Mouse (Mus musculus) right cerebral cortex, adult 18-20 months (tissue): ENCODE data around the gene Cisd2.
A peak's percentile ranks its signal among the peaks of the same experiment; 100 is the strongest.

Experiments
- DNase-seq: peaks from one replicate; pipeline ENCODE4 v3.0.0; 2022; ENCODE audit warnings: mixed read lengths

Gene Cisd2

DNA sequence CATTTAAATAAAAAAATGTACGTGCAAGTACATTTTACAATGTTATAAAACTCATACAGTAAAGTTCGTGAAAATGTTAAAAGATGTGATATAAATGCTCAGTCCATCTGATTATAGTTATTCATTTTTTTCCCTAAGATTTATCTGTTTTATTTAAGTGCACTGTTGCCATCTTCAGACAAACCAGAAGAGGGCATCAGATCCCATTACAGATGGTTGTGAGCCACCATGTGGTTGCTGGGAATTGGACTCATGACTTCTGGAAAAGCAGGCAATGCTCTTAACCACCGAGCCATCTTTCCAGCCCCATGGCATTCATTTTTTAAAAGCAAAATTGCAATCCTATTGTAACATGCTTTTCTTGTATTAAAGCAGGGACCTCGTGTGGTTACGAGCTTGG lies 14.5 kb downstream of the Cisd2 start:
- DNase-seq, result no peak

DNA sequence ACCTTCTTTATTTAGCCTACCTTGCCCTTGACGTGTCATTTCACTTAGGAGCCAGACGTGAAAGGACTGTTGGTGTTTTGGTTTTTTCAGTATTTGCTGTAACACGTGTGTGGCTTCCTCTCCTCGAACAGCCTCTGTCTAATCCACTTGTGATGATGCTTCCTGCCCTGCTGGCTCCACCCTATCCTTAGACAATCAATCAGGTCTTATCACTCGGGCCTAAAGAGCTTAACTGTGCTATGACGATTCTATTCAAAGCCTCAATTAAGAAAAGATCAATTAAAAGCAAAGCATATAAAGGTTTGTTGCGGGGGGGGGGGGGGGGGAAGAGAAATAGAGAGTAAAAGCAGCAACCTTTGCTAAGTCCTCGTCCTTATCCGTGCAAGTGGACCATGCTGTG lies 16.4 kb downstream of the Cisd2 start:
- DNase-seq, result no peak

DNA sequence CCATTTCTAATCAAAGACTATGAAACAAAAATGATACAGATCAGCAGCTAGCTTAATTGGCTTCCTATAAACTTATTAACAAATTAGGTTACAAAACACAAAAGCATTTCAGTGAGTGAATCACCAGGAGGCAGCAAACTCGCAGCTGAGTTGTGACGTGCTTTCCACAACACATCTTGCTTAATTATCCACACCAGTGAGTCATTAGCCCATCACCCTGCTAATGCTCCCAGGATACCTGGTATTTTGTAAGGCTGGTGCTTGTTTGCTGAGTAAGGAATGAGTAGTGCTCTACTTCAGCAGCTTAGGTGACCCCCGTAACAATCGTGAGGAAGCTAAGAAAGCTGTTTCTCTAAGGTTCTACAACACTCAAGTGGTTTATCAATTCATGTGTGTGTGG lies 19.1 kb downstream of the Cisd2 start:
- DNase-seq, result peak; percentile 23

DNA sequence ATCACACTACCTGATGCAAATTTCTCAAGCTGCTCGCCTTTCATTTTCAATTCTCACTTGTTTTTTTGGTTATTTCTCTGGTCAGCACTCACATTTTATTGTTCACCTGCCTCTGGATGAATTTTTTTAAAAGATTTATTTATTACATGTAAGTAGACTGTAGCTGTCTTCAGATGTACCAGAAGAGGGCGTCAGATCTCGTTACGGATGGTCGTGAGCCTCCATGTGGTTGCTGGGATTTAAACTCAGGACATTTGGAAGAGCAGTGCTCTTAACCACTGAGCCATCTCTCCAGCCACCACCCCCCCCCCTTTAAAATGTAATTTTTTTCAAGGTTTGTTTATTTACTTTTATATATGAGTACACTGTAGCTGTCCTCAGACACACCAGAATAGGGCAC lies 19.9 kb downstream of the Cisd2 start:
- no peak for DNase-seq

DNA sequence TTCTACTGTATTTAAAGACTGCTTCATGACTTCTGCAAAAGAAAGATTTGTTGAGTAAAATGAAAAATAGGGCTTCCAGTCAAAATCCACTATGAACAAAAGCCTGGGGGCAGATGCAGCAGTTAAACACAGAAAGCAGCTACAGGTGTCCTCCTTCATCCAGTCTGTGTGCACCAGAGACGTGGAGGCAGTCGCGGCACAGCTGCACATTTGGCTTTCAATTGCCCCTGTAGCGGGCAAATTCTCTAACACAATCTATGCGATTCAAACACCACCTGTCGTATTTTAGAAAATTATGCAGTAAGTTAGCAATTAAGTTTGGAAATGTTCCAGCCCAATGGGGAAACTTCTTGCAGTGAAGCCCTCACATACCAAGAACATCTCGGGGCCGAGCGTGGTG lies 20.5 kb downstream of the Cisd2 start:
- DNase-seq, result no peak

DNA sequence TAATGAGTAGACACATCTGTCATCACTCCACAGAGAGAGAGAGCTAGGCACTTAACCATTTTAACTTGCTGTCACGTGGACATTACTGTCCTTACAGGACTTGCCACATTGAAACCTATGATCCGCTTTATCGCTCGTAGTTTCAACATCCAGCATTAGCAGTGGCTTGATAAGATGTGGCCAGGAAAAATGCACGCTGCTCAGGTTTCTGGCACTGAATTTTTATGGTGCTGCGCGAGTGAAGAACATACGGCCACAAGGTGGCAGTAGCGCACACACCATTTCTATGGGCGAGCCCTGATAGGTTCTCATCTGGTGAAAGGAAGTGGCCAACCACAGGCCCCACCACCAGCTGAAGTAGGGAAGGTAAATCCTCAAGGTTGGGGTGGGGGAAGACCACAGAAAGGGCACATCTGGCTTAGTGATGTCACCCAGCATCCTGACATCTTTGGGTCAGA lies 21.5 kb downstream of the Cisd2 start:
- DNase-seq, result peak; percentile 83

DNA sequence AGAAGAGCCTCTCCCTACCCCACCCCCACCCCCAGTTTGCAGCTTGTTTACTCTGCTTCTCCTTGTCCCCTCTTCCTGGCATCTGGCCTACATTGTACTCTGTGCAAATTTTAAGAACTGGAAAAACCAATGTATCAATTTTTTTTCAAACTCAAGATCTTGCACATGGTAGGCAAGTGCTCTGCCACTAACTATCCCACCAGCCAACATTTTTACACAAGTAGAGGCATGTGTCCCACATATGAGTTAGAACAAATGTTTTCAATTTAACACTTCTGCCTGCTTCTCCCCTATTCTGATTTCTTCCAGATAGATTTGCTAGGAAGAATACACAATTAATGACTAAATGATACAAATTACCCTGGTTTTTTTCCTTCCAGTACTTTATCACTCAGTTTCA lies 26.6 kb downstream of the Cisd2 start:
- DNase-seq, result no peak

DNA sequence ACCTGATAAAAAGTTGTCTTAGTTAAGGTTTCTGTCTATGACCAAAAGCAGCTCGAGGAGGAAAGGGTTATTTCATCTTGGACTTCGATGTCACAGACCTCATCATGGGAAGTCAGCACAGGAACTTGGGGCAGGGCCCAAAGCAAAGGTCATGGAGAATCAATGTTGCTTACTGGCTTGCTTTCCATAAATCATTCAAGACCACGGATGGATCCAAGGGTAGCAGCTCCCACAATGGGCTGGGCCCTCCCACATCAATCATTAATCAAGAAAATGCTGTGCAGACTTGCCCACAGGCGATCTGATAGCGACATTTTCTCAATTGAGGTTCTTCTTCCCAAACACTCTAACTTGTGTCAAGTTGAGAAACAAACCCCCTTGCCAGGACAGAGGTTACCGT lies 27.6 kb downstream of the Cisd2 start:
- no peak for DNase-seq

DNA sequence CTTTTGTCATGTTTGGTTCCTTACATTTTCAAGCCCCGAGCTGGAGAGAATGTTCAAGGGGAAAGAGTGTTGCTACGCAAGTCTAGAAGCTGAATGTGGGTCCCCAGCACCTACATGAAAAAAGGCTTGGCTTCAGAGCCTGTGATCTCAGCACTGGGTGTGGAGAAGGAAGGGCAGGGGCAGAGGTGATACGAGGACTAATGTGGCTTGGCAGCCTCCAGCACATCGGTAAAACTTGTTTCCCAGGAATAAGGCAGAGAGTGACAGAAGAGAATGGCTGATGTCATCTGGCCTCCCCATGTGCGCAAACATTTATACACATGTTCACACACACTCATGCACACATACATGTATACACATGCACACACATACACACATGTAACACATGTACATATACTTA lies 28.6 kb downstream of the Cisd2 start:
- no peak for DNase-seq

DNA sequence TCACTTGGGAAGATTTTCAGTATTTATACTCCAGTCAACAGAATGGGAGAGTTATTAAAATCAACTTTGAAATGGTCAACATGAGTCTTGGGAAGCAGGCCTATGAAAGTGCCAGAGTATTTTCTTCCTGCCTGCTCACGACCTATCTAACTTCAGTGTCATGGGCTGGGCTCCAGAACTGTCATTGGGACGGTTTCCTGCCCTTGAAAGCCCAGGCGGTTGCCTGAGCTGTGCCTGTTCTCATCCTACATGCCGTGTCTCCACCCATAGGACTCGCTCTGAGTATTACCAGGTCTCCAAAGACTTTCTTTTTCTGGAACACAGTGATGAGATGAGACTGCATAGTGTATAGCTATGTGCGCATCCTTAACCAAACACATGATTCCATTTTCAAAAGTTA lies 30.5 kb downstream of the Cisd2 start:
- DNase-seq, result no peak

DNA sequence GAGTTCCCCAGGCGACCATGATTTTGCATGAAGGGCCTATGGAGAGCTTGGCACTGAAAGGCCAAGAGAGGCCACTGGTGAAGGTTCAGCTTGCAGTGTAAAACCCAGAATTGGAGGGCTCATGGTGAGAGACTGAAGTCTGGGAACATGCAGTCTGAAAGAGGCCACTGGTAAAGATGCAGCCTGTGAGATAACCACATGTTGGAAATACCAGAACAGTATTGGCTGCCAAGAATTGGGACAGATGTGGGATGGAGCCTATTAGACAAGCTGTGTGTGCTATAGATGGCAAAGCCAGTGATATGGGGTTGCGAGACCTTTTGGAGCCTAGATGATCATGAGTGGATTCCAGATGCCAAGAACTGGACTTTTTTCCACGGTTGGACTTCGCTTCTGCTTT lies 43.9 kb downstream of the Cisd2 start:
- no peak for DNase-seq

DNA sequence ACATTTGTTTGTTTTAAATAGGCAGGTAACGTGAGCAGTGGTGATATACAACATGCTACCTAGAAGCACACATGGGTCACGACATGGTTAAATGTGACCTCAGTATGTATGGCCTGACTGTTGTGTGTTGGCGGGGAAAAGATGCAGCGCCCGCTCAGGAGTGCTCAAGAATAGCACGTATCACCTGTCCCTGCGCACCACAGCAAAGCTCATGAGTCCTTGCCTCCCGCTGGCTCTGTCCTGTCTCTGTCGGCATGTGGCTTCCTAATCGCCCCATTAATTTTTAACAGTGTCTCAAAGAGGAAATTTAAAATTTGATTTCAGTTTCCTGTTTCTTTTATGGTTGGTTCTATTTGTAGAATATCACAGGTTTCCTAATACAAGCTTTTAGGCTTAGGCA lies 46.3 kb downstream of the Cisd2 start:
- no peak for DNase-seq

DNA sequence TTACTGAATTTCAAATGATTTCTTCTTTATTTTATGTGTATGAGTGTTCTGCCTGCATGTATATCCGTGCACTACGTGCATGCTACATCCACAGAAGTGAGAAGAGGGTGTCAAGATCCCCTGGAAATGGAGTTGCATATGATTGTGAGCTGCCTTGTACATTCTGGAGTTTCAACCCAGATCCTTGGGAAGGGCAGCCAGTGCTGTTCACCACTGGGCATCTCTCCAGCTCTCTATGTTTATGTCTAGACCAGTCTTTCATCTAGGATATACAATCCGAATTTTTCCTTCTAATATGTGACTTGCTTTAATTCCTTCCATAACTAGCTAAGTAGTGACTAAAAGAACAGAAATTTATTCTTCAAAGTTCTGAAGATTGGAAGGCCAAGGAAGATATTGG lies 47.9 kb downstream of the Cisd2 start:
- DNase-seq, result no peak

DNA sequence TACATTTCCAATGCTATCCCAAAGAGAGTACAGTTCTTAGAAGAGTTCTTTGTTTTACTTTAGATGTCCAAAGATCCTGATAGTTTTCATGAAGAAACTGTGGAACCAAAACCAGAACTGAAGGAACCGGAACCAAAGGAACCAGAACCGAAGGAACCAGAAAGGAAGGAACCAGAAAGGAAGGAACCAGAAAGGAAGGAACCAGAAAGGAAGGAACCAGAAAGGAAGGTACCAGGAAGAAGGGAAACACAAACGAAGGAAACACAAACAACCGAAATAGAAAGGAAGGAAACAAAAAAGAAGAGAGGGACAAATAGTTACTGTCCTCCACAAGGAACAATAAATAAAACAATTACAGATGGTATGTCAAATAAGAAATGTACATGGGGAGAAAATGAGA lies 66.3 kb downstream of the Cisd2 start:
- DNase-seq, result no peak
